In genomic region chrX:106135916-106136575, GRCm38 (mm10) we compare ENCODE assay signal across 10 mouse cellular contexts. TPM values are rescaled to one million over a fixed set of nuclear protein-coding genes. Genes with fewer than 3 reads are reported as not detected.
DNase-seq lines count a peak whose midpoint lies in the region; ATAC-seq lines count a peak whose summit lies in the region.
"Had no signal": no experiment of that assay in that cellular context is flagged by ENCODE, and none has a peak within 500 bp of the region (broad histone marks: within the 10 kb centered on the region; RNA-seq: fewer than 3 reads in every experiment).

No protein-coding gene starts in this region.

- DNase-seq in lung, adult 18-20 months: peak; percentile 9 to 11
- no peak for DNase-seq in lung, postnatal 10 days
- peak; percentile 52 for DNase-seq in NIH3T3 (ENCODE audit: low read depth)
- DNase-seq in heart, postnatal 25 days (ENCODE audit: low spot score): peak; percentile 1
- no peak for DNase-seq in right cerebral cortex, postnatal 14 days
- no peak for DNase-seq in cerebellum, postnatal 4 days (ENCODE audit: low spot score in 2 of 2)
- no peak for DNase-seq in layer of hippocampus, adult 11-12 months (ENCODE audit: low spot score)
- DNase-seq: gastrocnemius, postnatal 14 days; lung, postnatal 36 days had no signal

- ATAC-seq in neutrophil, adult 5-6 weeks (ENCODE audit: extremely low read depth, insufficient number of reproducible peaks, low FRiP score, poor library complexity, severe bottlenecking): peak; percentile 73

- intact Hi-C loops in heart, postnatal 25 days (cut with DNase I): no loop called here

RNA-seq across cellular contexts. Expression of gene Tlr13, which starts 7.0 kb away (rescaled TPM):
- 1 to 10 TPM; 1.2 to 1.4 TPM for total RNA-seq in heart, postnatal 25 days (2021)
- total RNA-seq in neutrophil, adult 5-6 weeks (2017): 124 and 136 TPM in 2 replicates

RNA-seq across cellular contexts. Expression of gene Pgk1, which starts 50.9 kb away (rescaled TPM):
- 100 to 1,000 TPM; 586 to 594 TPM for total RNA-seq in heart, postnatal 25 days (2021)
- total RNA-seq in neutrophil, adult 5-6 weeks (2017): 108 and 109 TPM in 2 replicates

Comparison
In these comparisons a context has a peak if more than half of its experiments do, and no peak if none do; other contexts are left out.
1. DNase-seq: peak in lung, adult 18-20 months (2 of 2), NIH3T3 (single experiment) and heart, postnatal 25 days (single experiment); none in lung, postnatal 10 days (single experiment), right cerebral cortex, postnatal 14 days (single experiment), cerebellum, postnatal 4 days (0 of 2) and layer of hippocampus, adult 11-12 months (single experiment).
2. RNA of gene Tlr13, which starts 7.0 kb away (total RNA-seq): 124 to 136 TPM in neutrophil, adult 5-6 weeks; 1.2 to 1.4 TPM in heart, postnatal 25 days; every median in the first group is over 10 times any median in the second.